Mouse (Mus musculus): ENCODE data around the gene Pitx2. TPM values are rescaled to one million over a fixed set of nuclear protein-coding genes. Genes with fewer than 3 reads are reported as not detected.

Gene Pitx2
- under 1 TPM in 1 of 2 experiments, not detected in 1; 0.32 TPM for total RNA-seq (2021)
- 0.22 and 0.27 TPM in 2 replicates for polyA plus RNA-seq (2012; rRNA removed)
- long read RNA-seq, result 0 reads

GRCm38 (mm10) chr3:129199609-129200500 lies at the start of gene Pitx2:
Gene Pitx2, plus strand, starts transcription at chr3:129199878.
- peak; percentile 51 for DNase-seq

GRCm38 (mm10) chr3:129150001-129150400 lies 49.7 kb upstream of the Pitx2 start:
- DNase-seq, result no peak

- no peak for DNase-seq
These were observed 48.5 kb upstream of the Pitx2 start for GRCm38 (mm10) chr3:129151096-129151685.

- no peak for DNase-seq
These were observed 40.8 kb upstream of the Pitx2 start for GRCm38 (mm10) chr3:129158812-129159370.

GRCm38 (mm10) chr3:129161333-129162035 lies 38.2 kb upstream of the Pitx2 start:
- no peak for DNase-seq

GRCm38 (mm10) chr3:129164246-129164645 lies 35.4 kb upstream of the Pitx2 start:
- no peak for DNase-seq

- DNase-seq, result no peak
These were observed 34.0 kb upstream of the Pitx2 start for GRCm38 (mm10) chr3:129165715-129166114.

- no peak for DNase-seq
These were observed 33.0 kb upstream of the Pitx2 start for GRCm38 (mm10) chr3:129166684-129167083.

GRCm38 (mm10) chr3:129170416-129170815 lies 29.3 kb upstream of the Pitx2 start:
- no peak for DNase-seq

GRCm38 (mm10) chr3:129171789-129172188 lies 27.9 kb upstream of the Pitx2 start:
- no peak for DNase-seq

GRCm38 (mm10) chr3:129194436-129194835 lies 5.2 kb upstream of the Pitx2 start:
- DNase-seq, result no peak

- no peak for DNase-seq
These were observed 4.6 kb upstream of the Pitx2 start for GRCm38 (mm10) chr3:129195036-129195435.

GRCm38 (mm10) chr3:129195816-129196549 lies 3.7 kb upstream of the Pitx2 start:
- DNase-seq, result no peak

GRCm38 (mm10) chr3:129196550-129196919 lies 3.1 kb upstream of the Pitx2 start:
- no peak for DNase-seq

- no peak for DNase-seq
These were observed 2.6 kb upstream of the Pitx2 start for GRCm38 (mm10) chr3:129197035-129197434.

- DNase-seq, result no peak
These were observed 1.7 kb upstream of the Pitx2 start for GRCm38 (mm10) chr3:129197786-129198626.

GRCm38 (mm10) chr3:129198627-129198903 lies 1.1 kb upstream of the Pitx2 start:
- DNase-seq, result no peak

- no peak for DNase-seq
These were observed 494 bp upstream of the Pitx2 start for GRCm38 (mm10) chr3:129199160-129199608.

- no peak for DNase-seq
These were observed 818 bp downstream of the Pitx2 start for GRCm38 (mm10) chr3:129200501-129200890.

- no peak for DNase-seq
These were observed 1.5 kb downstream of the Pitx2 start for GRCm38 (mm10) chr3:129201156-129201555.

Measured in adrenal gland, adult 2 months (tissue).